Mouse (Mus musculus): ENCODE measurements around the gene Itpa.

- no peak for TF ChIP-seq ZNF384 (IDR thresholded peaks at IDR 0.05; ENCODE audit: low read depth, low read length)
- TF ChIP-seq SIN3A (IDR thresholded peaks at IDR 0.05; ENCODE audit: low read length) = no peak
- no peak for TF ChIP-seq CTCF (conservative IDR thresholded peaks at IDR 0.05 in 1 of 2, IDR thresholded peaks at IDR 0.05 in 1 of 2; ENCODE audit: low read depth in 2 of 2, low read length in 2 of 2)
- TF ChIP-seq ELF1 (IDR thresholded peaks at IDR 0.05; ENCODE audit: low read depth, low read length) = no peak
- TF ChIP-seq POLR2A (IDR thresholded peaks at IDR 0.05; ENCODE audit: low read depth, low read length) = no peak
- TF ChIP-seq EP300 (IDR thresholded peaks at IDR 0.05; ENCODE audit: low read length) = no peak
- no peak for TF ChIP-seq GABPA (IDR thresholded peaks at IDR 0.05; ENCODE audit: insufficient replicate concordance, low read depth, low read length)
Measured at GRCm38 (mm10) chr2:130641351-130642025, 25.9 kb upstream of the Itpa start.
